Mouse (Mus musculus): ENCODE measurements around the gene Syne2. TPM values are rescaled to one million over a fixed set of nuclear protein-coding genes. Genes with fewer than 3 reads are reported as not detected.

The Syne2 gene
- polyA plus RNA-seq (2014; fragmentation: Illumina TruSeq; extraction: RNeasy Lipid Tissue Mini Kit (QIAGEN cat#74804); ENCODE audit: low read depth, low replicate concordance) = 33.0 TPM

DNA sequence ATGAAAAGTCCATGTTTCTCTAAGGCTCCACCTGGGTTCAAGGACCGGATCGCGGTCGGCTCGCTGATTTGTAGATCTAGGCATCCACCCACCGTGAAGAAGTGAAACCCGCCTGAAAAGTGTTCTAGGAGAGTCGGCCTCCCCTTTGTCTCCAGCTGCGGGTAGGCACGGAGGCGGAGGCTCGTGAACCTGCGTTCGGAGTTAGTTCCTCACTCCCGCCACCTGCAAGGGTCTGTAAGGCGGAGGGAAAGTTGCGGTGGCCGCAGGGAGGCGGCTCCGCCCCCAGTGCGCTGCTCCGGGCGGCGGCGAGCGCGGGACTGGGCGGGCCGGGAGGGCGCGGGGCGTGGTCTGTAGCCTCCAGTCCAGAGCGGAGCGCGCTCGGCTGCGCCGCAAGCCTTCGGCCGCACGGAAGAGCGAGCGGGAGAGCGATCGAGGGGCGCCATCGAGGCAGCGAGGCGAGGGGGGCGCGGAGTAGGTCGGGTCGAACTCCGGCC is at the start of gene Syne2:
TSS of gene Syne2 (plus strand) at position 176 of the 494 bp plus-strand sequence.

Other genes starting within 250 kb of the Syne2 start
- gene Ppp2r5e, start 221.9 kb upstream of the Syne2 start, polyA plus RNA-seq (2014; fragmentation: Illumina TruSeq; extraction: RNeasy Lipid Tissue Mini Kit (QIAGEN cat#74804); ENCODE audit: low read depth, low replicate concordance) = 25.7 TPM
- 3.8 TPM for gene Wdr89, start 148.6 kb upstream of the Syne2 start, polyA plus RNA-seq (2014; fragmentation: Illumina TruSeq; extraction: RNeasy Lipid Tissue Mini Kit (QIAGEN cat#74804); ENCODE audit: low read depth, low replicate concordance)
- gene Sgpp1, start 82.4 kb upstream of the Syne2 start, polyA plus RNA-seq (2014; fragmentation: Illumina TruSeq; extraction: RNeasy Lipid Tissue Mini Kit (QIAGEN cat#74804); ENCODE audit: low read depth, low replicate concordance) = 21.4 TPM